Mouse (Mus musculus) embryonic fibroblast, embryonic 13.5 days (primary cell): ENCODE data around the gene Dkk1.

Source experiments
- CTCF ChIP-seq: IDR thresholded peaks from 2 replicates; pipeline ENCODE4 v1.5.1; 2011; ENCODE audit warnings: mild to moderate bottlenecking, control low read depth, low read length, moderate library complexity, borderline replicate concordance; ENCODE audit not compliant: insufficient read depth
- POLR2A ChIP-seq: IDR thresholded peaks from 2 replicates; pipeline ENCODE4 v1.6.1; 2011; ENCODE audit warnings: low read depth, mild to moderate bottlenecking, control low read depth, low read length, moderate library complexity

GRCm38 (mm10) chr19:30563876-30564275 lies 14.4 kb upstream of the Dkk1 start:
- TF ChIP-seq POLR2A (no peak), CTCF (no peak)
